Mouse (Mus musculus) E14TG2a.4 (cell line): ENCODE results near the gene Vwce.

Experiments
- H3K27me3 ChIP-seq: 2 replicates; pipeline ENCODE4 v1.6.1; 2014; ENCODE audit warnings: low read length, control low read depth; ENCODE audit not compliant: insufficient read depth
- H3K36me3 ChIP-seq: 2 replicates; pipeline ENCODE4 v1.6.1; 2014; ENCODE audit warnings: low read length, control low read depth; ENCODE audit not compliant: insufficient read depth
- H3K4me1 ChIP-seq: replicated peaks from 2 replicates; pipeline ENCODE4 v1.6.1; 2014; ENCODE audit warnings: low read depth, low read length, control low read depth
- H3K4me3 ChIP-seq: replicated peaks from 2 replicates; pipeline ENCODE4 v1.5.1; 2014; ENCODE audit warnings: mild to moderate bottlenecking, low read length
- H3K9me3 ChIP-seq: 2 replicates; pipeline ENCODE4 v1.6.1; 2014; ENCODE audit warnings: low read length, control low read depth
- CTCF ChIP-seq: conservative IDR thresholded peaks from 2 replicates; pipeline ENCODE4 v1.5.1; 2014; ENCODE audit warnings: low read length
- NANOG ChIP-seq: IDR thresholded peaks from 2 replicates; pipeline ENCODE4 v1.6.1; 2014; ENCODE audit warnings: borderline replicate concordance, low read length, mixed read lengths
- POU5F1 ChIP-seq: IDR thresholded peaks from 2 replicates; pipeline ENCODE4 v1.6.1; 2014; ENCODE audit warnings: low read length, borderline replicate concordance

The Vwce gene

DNA sequence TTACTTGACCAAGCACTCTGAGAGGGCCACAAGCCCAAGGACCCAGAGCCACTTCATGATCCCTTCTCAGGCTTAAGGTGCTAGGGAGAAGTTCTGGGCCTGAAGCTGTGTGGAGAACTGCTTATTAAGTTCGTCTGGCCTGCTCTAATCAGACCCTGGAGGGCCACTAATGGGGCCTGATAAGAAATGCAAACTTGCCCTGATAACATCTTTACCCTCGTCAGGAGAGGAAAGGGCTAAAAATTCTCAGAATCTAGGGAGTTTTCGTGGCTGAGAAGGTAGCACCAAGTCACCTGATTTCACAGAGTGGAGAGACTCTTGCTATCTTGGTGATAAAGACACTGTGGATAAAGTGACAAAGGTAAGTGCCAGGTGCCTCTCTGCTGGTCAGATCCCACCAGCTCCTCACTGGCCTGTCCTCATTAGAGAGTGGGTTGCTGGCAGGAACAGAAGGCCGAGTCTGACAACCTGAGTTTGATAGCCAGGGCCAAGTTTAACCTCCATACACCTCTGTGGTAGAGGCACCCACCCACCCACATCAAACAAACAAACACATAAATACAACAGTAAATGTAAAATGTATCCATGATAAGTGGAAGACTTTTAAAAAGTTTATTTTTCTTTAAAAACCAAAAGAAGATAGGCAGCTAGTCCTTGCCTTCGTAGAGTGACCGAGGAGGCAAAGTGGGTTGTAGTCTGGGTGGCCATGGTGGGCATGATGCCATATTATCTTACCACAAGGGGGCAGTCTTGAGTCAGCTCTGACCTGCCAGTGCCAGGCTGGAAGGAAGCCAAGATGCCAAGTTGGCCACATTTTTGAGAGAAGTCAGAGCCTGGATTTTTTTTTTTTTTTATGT is 44.1 kb downstream of the Vwce start, which contains the start of gene Pga5:
Gene Pga5, minus strand, starts transcription at position 157 of the 857 bp plus-strand sequence.
- peaks cover 23% of the 10 kb centered on the region for H3K27me3 ChIP-seq
- peaks cover 50% of the 10 kb centered on the region for H3K4me1 ChIP-seq
- H3K4me3 ChIP-seq = no peak within 1 kb of the TSS
- TF ChIP-seq CTCF (peak; percentile 91), POU5F1 (no peak), NANOG (no peak)
- no peaks in the 10 kb centered on the region for H3K9me3 ChIP-seq
- H3K36me3 ChIP-seq = no peaks in the 10 kb centered on the region

DNA sequence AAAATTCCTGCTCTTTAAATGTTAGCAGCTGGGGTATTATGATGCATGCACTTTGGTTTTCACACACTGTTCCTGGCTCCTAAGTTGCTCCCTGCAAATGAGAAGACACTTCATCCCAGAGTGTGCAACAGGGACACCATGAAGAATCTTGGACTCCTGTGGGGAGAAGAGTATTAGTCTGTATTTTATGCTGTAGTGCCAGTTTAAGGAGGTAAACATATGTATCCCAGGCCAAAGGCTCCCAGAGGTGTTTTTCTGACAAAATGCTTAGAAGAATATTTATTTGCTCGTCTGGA is 44.7 kb downstream of the Vwce start:
- H3K4me3 ChIP-seq = no peak overlapping the region
- TF ChIP-seq POU5F1 (no peak), CTCF (no peak), NANOG (no peak)
- H3K9me3 ChIP-seq = no peaks in the 10 kb centered on the region
- H3K36me3 ChIP-seq = no peaks in the 10 kb centered on the region
- H3K4me1 ChIP-seq = peaks cover 45% of the 10 kb centered on the region
- peaks cover 29% of the 10 kb centered on the region for H3K27me3 ChIP-seq

GRCm38 (mm10) chr19:10681571-10681970 is 47.6 kb downstream of the Vwce start:
- Histone ChIP-seq H3K4me1 (peaks cover 16% of the 10 kb centered on the region), H3K9me3 (no peaks in the 10 kb centered on the region), H3K36me3 (no peaks in the 10 kb centered on the region), H3K27me3 (peaks cover 30% of the 10 kb centered on the region), H3K4me3 (no peak overlapping the region)
- TF ChIP-seq CTCF = no peak
- TF ChIP-seq POU5F1 = no peak
- no peak for TF ChIP-seq NANOG

DNA sequence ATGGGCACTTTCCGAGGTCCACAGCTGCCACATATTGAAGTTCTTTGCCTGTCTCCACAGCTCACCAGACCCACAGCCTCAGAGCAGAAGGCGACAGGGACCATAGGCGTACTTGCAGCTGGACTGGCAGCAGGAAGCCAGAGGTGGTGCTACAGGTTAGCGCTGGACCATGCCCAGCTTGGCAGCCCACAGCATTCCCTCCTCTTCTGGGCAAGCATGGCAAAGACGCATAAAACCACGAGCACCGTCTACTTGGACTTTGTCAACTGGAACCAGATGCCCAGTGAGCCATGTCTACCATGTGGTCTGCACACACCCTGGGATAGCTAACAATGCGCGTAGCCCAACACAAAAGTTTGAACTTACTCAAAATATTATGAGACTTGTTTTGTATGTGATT is 51.1 kb downstream of the Vwce start:
- TF ChIP-seq NANOG (no peak), POU5F1 (no peak), CTCF (no peak)

DNA sequence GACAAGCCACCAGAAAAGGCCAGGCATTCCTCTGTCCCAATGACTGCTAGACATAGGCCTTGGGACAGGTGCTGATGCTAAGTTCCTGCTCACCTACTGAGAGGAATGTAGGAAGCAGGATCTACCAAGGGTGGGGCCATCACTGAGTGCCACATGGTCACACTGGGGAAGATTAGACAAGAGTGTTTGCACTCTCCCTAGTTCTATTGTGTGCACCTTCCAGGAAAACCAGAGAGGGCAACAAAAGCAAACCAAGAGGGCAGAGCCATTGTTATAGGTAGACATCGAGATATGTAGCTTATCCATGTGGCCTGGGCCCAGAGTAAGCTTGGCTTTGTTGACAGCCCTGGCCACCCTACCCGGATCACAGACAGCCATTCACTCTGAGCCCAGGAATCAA is 51.7 kb downstream of the Vwce start:
- TF ChIP-seq CTCF (no peak), POU5F1 (no peak), NANOG (no peak)

More for the DNA sequence above, 51.1 kb downstream of the Vwce start:
- H3K4me1 ChIP-seq = peaks cover 22% of the 10 kb centered on the region
- no peaks in the 10 kb centered on the region for H3K9me3 ChIP-seq
- peaks cover 24% of the 10 kb centered on the region for H3K27me3 ChIP-seq
- H3K36me3 ChIP-seq = no peaks in the 10 kb centered on the region
- H3K4me3 ChIP-seq = no peak overlapping the region

DNA sequence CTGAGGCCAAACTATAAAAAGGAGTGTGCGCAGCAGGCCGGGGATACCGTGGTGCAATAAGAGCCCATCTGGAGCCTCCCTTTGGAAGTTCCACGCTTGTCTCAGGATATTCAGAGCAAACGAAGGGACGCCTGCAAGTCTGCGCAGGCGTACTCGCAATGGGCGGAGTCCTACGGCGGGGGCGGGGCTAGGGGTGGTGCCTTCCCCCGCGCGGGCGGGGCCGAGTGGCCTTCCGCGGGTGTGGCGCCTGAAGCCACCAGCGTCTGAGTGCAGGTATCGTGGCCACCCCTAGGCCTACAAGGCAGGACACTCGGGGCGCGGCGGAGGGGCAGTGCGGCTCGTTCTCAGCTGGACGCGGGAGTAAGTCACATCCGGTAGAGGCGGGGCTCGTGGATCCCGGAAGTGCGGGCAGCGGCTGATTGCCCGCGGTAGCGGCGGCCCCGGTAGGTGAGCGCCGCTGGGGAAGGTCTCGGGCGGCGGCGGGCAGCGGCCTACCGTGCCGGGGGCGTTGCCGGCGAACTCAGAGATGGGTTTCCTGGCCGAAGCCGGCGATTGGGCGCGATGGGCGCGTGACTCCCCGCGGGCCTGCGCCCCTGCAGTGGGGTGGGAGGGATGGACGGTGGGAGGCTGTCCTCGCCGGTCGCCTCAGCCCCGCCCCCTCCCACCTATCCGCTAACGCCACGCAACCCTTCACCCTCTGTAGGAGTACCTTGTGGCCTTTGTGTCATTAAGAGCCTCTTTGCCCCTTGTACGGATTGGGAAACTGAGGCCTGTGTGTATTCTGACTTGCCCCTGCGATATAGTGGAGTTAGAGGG is 54.7 kb downstream of the Vwce start, which contains the start of gene Vps37c:
Gene Vps37c, plus strand, starts transcription at position 199 of the 816 bp plus-strand sequence.
- no peaks in the 10 kb centered on the region for H3K9me3 ChIP-seq
- H3K27me3 ChIP-seq = peaks cover 17% of the 10 kb centered on the region
- H3K36me3 ChIP-seq = no peaks in the 10 kb centered on the region; the same call in 1 of the 2 replicates
- peaks cover 44% of the 10 kb centered on the region for H3K4me1 ChIP-seq
- peak within 1 kb of the TSS; percentile 98 for H3K4me3 ChIP-seq
- TF ChIP-seq CTCF (no peak), POU5F1 (no peak), NANOG (no peak)

More for the DNA sequence above, 51.7 kb downstream of the Vwce start:
- Histone ChIP-seq H3K27me3 (peaks cover 24% of the 10 kb centered on the region), H3K9me3 (no peaks in the 10 kb centered on the region), H3K4me1 (peaks cover 26% of the 10 kb centered on the region), H3K36me3 (no peaks in the 10 kb centered on the region), H3K4me3 (no peak overlapping the region)

GRCm38 (mm10) chr19:10689470-10690166 is 55.6 kb downstream of the Vwce start:
- Histone ChIP-seq H3K27me3 (peaks cover 8% of the 10 kb centered on the region), H3K4me3 (peak overlapping the region; percentile 98), H3K9me3 (no peaks in the 10 kb centered on the region), H3K4me1 (peaks cover 44% of the 10 kb centered on the region), H3K36me3 (no peaks in the 10 kb centered on the region; the same call in 1 of the 2 replicates)
- TF ChIP-seq POU5F1 (no peak), CTCF (no peak), NANOG (no peak)
